Mouse (Mus musculus) ES-E14 (cell line): ENCODE results near the gene Itk. TPM values are rescaled to one million over a fixed set of nuclear protein-coding genes. Genes with fewer than 3 reads are reported as not detected.
"Not testable (repeated sequence)": the region's sequence is repeated elsewhere in the genome, so short reads cannot be mapped to it uniquely, and the experiment has no call there.

Experiments
- DNase-seq: peaks from one replicate; pipeline ENCODE4 v3.0.0-alpha.2; 2013; ENCODE audit warnings: low read depth, low spot score
- H3K27ac ChIP-seq: 2 replicates; pipeline ENCODE4 v1.5.1; 2012; ENCODE audit warnings: low read depth, mild to moderate bottlenecking, low read length, moderate library complexity, mixed read lengths; ENCODE audit not compliant: poor library complexity, insufficient read depth, severe bottlenecking
- H3K36me3 ChIP-seq: 2 replicates; pipeline ENCODE4 v1.6.1; 2012; ENCODE audit warnings: mild to moderate bottlenecking, low read length, moderate library complexity, mixed read lengths; ENCODE audit not compliant: control insufficient read depth, poor library complexity, insufficient read depth, severe bottlenecking
- H3K4me1 ChIP-seq, 2 experiments: fragments of 150-350 bp in 1 of 2; sonication (generic) in 1 of 2; 2 replicates each; pipeline ENCODE4 v1.6.1; 2012; ENCODE audit warnings: low read length in 2 of 2, mild to moderate bottlenecking in 1 of 2, mixed read lengths in 1 of 2; ENCODE audit not compliant: control insufficient read depth in 2 of 2, insufficient read depth in 2 of 2, poor library complexity in 1 of 2
- H3K4me3 ChIP-seq, 2 experiments: fragments of 150-350 bp in 1 of 2; sonication (generic) in 1 of 2; 2 replicates each; pipeline ENCODE4 v1.5.1; 2012; ENCODE audit warnings: low read length in 2 of 2, low read depth in 1 of 2, mild to moderate bottlenecking in 1 of 2, mixed read lengths in 1 of 2; ENCODE audit not compliant: insufficient read depth in 1 of 2, poor library complexity in 1 of 2, severe bottlenecking in 1 of 2
- H3K9ac ChIP-seq: 2 replicates; pipeline ENCODE4 v1.6.1; 2012; ENCODE audit warnings: low read depth, mild to moderate bottlenecking, low read length, mixed read lengths; ENCODE audit not compliant: poor library complexity, insufficient read depth, severe bottlenecking
- H3K9me3 ChIP-seq: fragments of 150-350 bp; sonication (generic); 2 replicates; pipeline ENCODE4 v1.6.1; 2012; ENCODE audit warnings: low read depth, mild to moderate bottlenecking, low read length; ENCODE audit not compliant: control insufficient read depth, insufficient read depth
- CHD2 ChIP-seq: IDR thresholded peaks from 2 replicates; pipeline ENCODE4 v1.6.1; 2014; ENCODE audit warnings: mild to moderate bottlenecking, low read depth, low read length, inconsistent platforms
- HCFC1 ChIP-seq: IDR thresholded peaks from 2 replicates; pipeline ENCODE4 v1.6.1; 2012; ENCODE audit warnings: low read length, inconsistent platforms, borderline replicate concordance; ENCODE audit not compliant: insufficient read depth
- MAFK ChIP-seq: IDR thresholded peaks from 2 replicates; pipeline ENCODE4 v1.6.1; 2014; ENCODE audit warnings: mild to moderate bottlenecking, low read depth, low read length, inconsistent platforms; ENCODE audit not compliant: insufficient read depth
- ZC3H11A ChIP-seq: IDR thresholded peaks from 2 replicates; pipeline ENCODE4 v1.6.1; 2012; ENCODE audit warnings: low read depth, mild to moderate bottlenecking, inconsistent platforms, low read length, borderline replicate concordance
- ZNF384 ChIP-seq: IDR thresholded peaks from 2 replicates; pipeline ENCODE4 v1.6.1; 2012; ENCODE audit warnings: low read depth, low read length, inconsistent platforms
- in situ Hi-C, 2 experiments: fragments of 600-800 bp; cut with MboI; formaldehyde crosslinking; loops; one replicate each; pipeline ENCODE4 v1.15.1; 2025; ENCODE audit warnings: low sequenced_read_pairs in 2 of 2, inconsistent platforms in 1 of 2; ENCODE audit not compliant: unreplicated experiment in 2 of 2
- total RNA-seq: library from RNA; depleted of rRNA; stranded (reverse); fragments of 300-350 nt; gene quantifications from 2 replicates; pipeline ENCODE4 v1.2.3, GENCODE M21; 2012

Gene Itk
- total RNA-seq, 1 experiment: not detected

DNA sequence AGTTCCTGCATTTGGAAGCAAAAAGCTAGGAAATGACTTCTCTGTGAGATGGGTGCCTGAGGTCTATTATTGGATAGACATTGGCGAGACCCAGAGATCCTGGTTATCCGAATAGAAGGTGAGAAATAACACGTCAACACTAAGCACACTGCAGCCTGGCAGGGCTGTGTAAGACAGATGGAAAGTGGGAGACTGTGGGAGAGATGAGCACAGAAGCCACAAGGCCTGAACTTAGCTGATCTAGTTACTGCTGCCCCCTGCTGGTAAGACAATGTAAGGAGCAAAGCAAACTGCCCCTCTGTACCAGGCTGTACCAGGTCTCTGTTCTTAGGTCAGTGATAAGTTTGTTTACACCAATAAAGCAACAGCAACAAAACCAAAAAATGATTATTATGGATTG lies 41.8 kb upstream of the Itk start:
- Histone ChIP-seq H3K36me3 (no peaks in the 10 kb centered on the region), H3K4me3 (no peak overlapping the region), H3K9me3 (no peaks in the 10 kb centered on the region), H3K27ac (no peak overlapping the region), H3K4me1 (0 out of 4 replicates have a peak, but pooled peaks cover 0 to 1% of the 10 kb centered on the region in 2 experiments), H3K9ac (no peak overlapping the region)
- TF ChIP-seq CHD2 (no peak), ZNF384 (no peak), ZC3H11A (peak; percentile 76; the same call in 1 of the 2 replicates)
- DNase-seq: peak; percentile 80
- in situ Hi-C loops: no loop called here

DNA sequence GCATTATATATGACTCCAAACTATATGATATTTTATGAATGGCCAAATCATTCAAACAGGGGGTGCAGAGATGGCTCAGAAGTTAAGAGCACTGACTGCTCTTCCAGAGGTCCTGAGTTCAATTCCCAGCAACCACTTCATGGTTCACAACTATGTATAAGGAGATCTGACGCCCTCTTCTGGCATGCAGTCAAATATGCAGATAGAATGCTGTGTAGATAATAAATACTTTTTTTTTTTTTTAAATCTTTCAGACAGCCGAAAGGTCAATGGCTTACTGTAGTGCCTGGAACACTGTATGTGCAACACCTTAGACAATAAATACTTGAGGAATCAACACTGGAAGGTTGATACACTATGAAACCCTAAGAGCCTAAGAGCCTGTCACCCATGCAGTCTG lies 40.8 kb upstream of the Itk start:
- DNase-seq: no peak
- no peak overlapping the region for H3K27ac ChIP-seq
- in situ Hi-C loops: no loop called here

DNA sequence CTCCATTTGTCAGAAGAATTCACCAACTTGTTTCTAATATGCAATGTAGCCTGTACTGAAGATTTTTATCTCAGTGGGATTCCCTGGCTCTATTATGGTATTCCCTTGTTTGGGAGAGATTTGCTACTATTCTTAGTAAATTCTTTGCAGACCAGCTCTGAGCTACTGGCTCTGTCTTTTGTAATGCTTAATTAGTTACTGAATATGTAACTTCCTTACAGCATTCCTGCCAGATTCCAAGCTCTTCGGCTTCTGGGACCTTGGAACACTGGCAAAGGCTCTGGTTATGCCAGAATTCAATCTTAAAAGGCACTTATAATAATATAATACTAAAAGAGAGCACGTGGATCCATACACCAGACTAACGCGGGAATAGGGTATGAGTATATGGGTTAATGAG lies 38.8 kb upstream of the Itk start:
- DNase-seq, H3K27ac ChIP-seq, H3K4me3 ChIP-seq, H3K36me3 ChIP-seq, H3K9me3 ChIP-seq, H3K9ac ChIP-seq, in situ Hi-C loops, H3K4me1 ChIP-seq: not testable (repeated sequence)

More for the DNA sequence above, 40.8 kb upstream of the Itk start:
- TF ChIP-seq MAFK (no peak), ZNF384 (0 out of 2 replicates have a peak, but pooled peaks have one; percentile 26)
- no peaks in the 10 kb centered on the region for H3K36me3 ChIP-seq
- H3K9me3 ChIP-seq: no peaks in the 10 kb centered on the region
- H3K4me1 ChIP-seq: 0 out of 4 replicates have a peak, but pooled peaks cover 0 to 1% of the 10 kb centered on the region in 2 experiments
- no peak overlapping the region for H3K4me3 ChIP-seq
- H3K9ac ChIP-seq: no peak overlapping the region

DNA sequence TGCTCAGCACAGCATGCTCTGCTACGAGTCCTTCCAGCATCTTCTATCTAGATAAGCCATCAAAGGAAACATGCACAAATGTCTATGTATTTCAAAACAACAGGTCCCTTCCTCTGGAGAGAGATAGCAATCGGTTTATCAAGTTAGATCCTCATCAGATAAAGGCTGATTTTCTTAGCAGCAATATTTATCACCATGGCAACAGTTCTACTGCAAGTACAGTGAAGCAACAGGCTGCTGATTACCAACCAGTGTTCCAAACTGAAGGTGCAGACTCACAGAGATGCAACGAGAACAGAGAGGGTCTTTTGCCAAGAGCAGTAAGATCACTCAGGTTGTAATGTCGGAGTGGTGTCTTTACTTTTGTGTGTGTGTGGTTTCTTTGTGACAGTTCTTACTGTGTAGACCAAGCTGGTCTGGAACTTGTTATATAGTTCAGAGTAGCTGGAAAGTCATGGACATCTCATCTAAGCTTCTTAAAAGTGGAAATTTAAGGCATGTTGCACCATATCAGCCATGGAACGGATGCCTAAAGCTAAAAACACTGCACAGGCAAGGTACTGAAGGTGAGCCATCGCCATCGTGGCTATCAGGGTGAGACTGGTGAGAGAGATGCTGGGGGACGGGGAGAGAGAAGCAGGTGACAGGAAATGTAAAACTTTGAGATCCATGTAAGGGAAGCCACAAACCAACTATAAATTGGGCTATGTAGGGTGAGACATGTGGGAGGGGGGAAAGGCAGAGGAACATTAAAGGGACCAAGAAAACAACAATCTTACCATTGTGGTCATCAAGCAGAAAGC lies 32.0 kb upstream of the Itk start:
- H3K4me1 ChIP-seq: peaks cover 3 to 6% of the 10 kb centered on the region in 2 experiments; a peak in 3 of 4 replicates
- H3K36me3 ChIP-seq: no peaks in the 10 kb centered on the region
- no peak overlapping the region for H3K27ac ChIP-seq
- no peak overlapping the region for H3K4me3 ChIP-seq
- no peak for TF ChIP-seq HCFC1
- TF ChIP-seq ZNF384: no peak
- no peak for TF ChIP-seq CHD2
- TF ChIP-seq MAFK: no peak
- no peak for TF ChIP-seq ZC3H11A
- in situ Hi-C loops: no loop called here
- no peaks in the 10 kb centered on the region for H3K9me3 ChIP-seq
- no peak overlapping the region for H3K9ac ChIP-seq
- DNase-seq: no peak

DNA sequence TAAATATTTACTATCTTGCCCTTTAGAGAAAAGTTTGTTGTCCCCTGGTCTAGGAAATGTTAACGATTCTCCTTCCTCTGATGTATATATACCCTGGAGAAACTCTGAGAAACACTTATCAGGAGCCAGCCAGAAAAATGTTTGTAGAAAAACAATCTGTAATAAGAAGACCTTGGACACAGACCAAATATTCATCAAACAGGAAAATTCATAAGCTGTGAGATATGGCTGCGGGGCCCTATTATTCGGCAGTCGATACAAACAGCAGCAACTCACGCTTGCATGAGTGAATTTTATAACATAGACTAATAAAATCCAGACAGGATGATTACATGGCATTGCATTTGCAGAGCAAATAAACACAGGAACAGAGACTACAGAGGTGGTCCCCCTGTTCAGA lies 29.5 kb upstream of the Itk start:
- no peak overlapping the region for H3K27ac ChIP-seq
- no peak for DNase-seq
- no peak overlapping the region for H3K9ac ChIP-seq
- H3K36me3 ChIP-seq: no peaks in the 10 kb centered on the region
- no peak overlapping the region for H3K4me3 ChIP-seq
- in situ Hi-C loops: no loop called here
- peaks cover 3 to 6% of the 10 kb centered on the region in 2 experiments; a peak in 3 of 4 replicates for H3K4me1 ChIP-seq
- TF ChIP-seq CHD2 (no peak), ZC3H11A (no peak)
- no peaks in the 10 kb centered on the region for H3K9me3 ChIP-seq
